Comparison of ENCODE assay signal across 10 mouse cellular contexts in genomic region chr1:162216656-162217055, GRCm38 (mm10).
DNase-seq lines count a peak whose midpoint lies in the region; ATAC-seq and TF ChIP-seq lines count a peak whose summit lies in the region.
"Had no signal": no experiment of that assay in that cellular context is flagged by ENCODE, and none has a peak within 500 bp of the region (broad histone marks: within the 10 kb centered on the region; RNA-seq: fewer than 3 reads in every experiment).

No protein-coding gene starts in this region.

- WGBS in embryonic facial prominence, embryonic 15.5 days, result 13% methylated on average over 4 of the region's 4 CpGs
- 12% methylated on average over 4 of the region's 4 CpGs for WGBS in limb, embryonic 12.5 days

- H3K9me3 ChIP-seq in CH12.LX (replicated peaks; ENCODE audit: low read length), result no peaks in the 10 kb centered on the region
- no peaks in the 10 kb centered on the region for H3K9me3 ChIP-seq in embryonic facial prominence, embryonic 15.5 days (replicated peaks)
- H3K9me3 ChIP-seq in limb, embryonic 12.5 days, result no peaks in the 10 kb centered on the region

- ATAC-seq in embryonic facial prominence, embryonic 15.5 days (ENCODE audit: insufficient number of reproducible peaks, low FRiP score, low TSS enrichment, low read depth), result peak; percentile 74
- ATAC-seq in limb, embryonic 12.5 days (ENCODE audit: insufficient number of reproducible peaks, insufficient read depth, low FRiP score, low TSS enrichment, low read depth), result peak; percentile 66

- H3K4me1 ChIP-seq in CH12.LX (ENCODE audit: control insufficient read depth in 1 of 2, insufficient read depth in 2 of 2), result peaks cover 4 to 14% of the 10 kb centered on the region in 2 experiments; a peak in 3 of 4 replicates
- H3K4me1 ChIP-seq in embryonic facial prominence, embryonic 15.5 days, result peaks cover 15% of the 10 kb centered on the region
- peaks cover 41% of the 10 kb centered on the region for H3K4me1 ChIP-seq in limb, embryonic 12.5 days (replicated peaks)

- dilution Hi-C loops in CH12.LX (cut with MboI; ENCODE audit: extremely low pct_ligation_motif_present, extremely low pct_unique_long_range_greater_than_20kb, low sequenced_read_pairs), result no loop called here

- no peak for TF ChIP-seq POLR2A in CH12.LX (IDR thresholded peaks at IDR 0.05; ENCODE audit: low read depth, low read length)

- H3K36me3 ChIP-seq in CH12.LX (replicated peaks in 1 of 2; ENCODE audit: control insufficient read depth in 1 of 2, insufficient read depth in 1 of 2, low read length in 1 of 2), result no peaks in the 10 kb centered on the region
- H3K36me3 ChIP-seq in embryonic facial prominence, embryonic 15.5 days, result no peaks in the 10 kb centered on the region
- 0 out of 2 replicates have a peak, but pooled peaks cover 4% of the 10 kb centered on the region for H3K36me3 ChIP-seq in limb, embryonic 12.5 days

- TF ChIP-seq EP300 in CH12.LX (IDR thresholded peaks at IDR 0.05; ENCODE audit: low read length), result no peak

- no peak overlapping the region for H3K4me2 ChIP-seq in CH12.LX (ENCODE audit: insufficient read depth, low read depth, poor library complexity, severe bottlenecking)
- H3K4me2 ChIP-seq in embryonic facial prominence, embryonic 15.5 days (replicated peaks), result peak overlapping the region; percentile 35
- peak overlapping the region; percentile 52 for H3K4me2 ChIP-seq in limb, embryonic 12.5 days

- no peak overlapping the region for H3K27ac ChIP-seq in CH12.LX (ENCODE audit: insufficient read depth, low read depth)
- peak overlapping the region; percentile 99 for H3K27ac ChIP-seq in embryonic facial prominence, embryonic 15.5 days (replicated peaks)
- H3K27ac ChIP-seq in limb, embryonic 12.5 days, result peak overlapping the region; percentile 100

- H3K79me2 ChIP-seq in CH12.LX (replicated peaks; ENCODE audit: control insufficient read depth, extremely low read depth, insufficient read depth, poor library complexity, severe bottlenecking), result no peaks in the 10 kb centered on the region

- no peak for TF ChIP-seq RAD21 in CH12.LX (IDR thresholded peaks at IDR 0.05; ENCODE audit: low read depth, low read length)

- H3K27me3 ChIP-seq in CH12.LX (replicated peaks), result no peaks in the 10 kb centered on the region
- H3K27me3 ChIP-seq in embryonic facial prominence, embryonic 15.5 days, result no peaks in the 10 kb centered on the region
- H3K27me3 ChIP-seq in limb, embryonic 12.5 days, result no peaks in the 10 kb centered on the region

- no peak overlapping the region for H3K9ac ChIP-seq in CH12.LX (ENCODE audit: insufficient read depth, low read depth)
- peak overlapping the region; percentile 21; the same call in 1 of the 2 replicates for H3K9ac ChIP-seq in embryonic facial prominence, embryonic 15.5 days
- peak overlapping the region; percentile 44; the same call in 1 of the 2 replicates for H3K9ac ChIP-seq in limb, embryonic 12.5 days (replicated peaks)

- H3K4me3 ChIP-seq in CH12.LX (replicated peaks in 1 of 3; ENCODE audit: low read depth in 2 of 3, low read length in 2 of 3, poor library complexity in 1 of 3), result no peak overlapping the region
- H3K4me3 ChIP-seq in embryonic facial prominence, embryonic 15.5 days (replicated peaks), result peak overlapping the region; percentile 6; the same call in 1 of the 2 replicates
- H3K4me3 ChIP-seq in limb, embryonic 12.5 days (replicated peaks), result peak overlapping the region; percentile 81
- H3K4me3 ChIP-seq: erythroblast, embryonic 14.5 days had no signal

- in situ Hi-C loops in CH12.LX (cut with MboI; ENCODE audit: low pct_ligation_motif_present, low pct_unique_long_range_greater_than_20kb, low sequenced_read_pairs), result no loop called here

- TF ChIP-seq CTCF in CH12.LX (conservative IDR thresholded peaks at IDR 0.05 in 1 of 2, IDR thresholded peaks at IDR 0.05 in 1 of 2; ENCODE audit: low read depth in 2 of 2, low read length in 2 of 2), result no peak

- peak; percentile 20 to 38 for DNase-seq in heart, adult 18-20 months
- no peak for DNase-seq in heart, postnatal 4 days
- DNase-seq in CH12.LX (ENCODE audit: extremely low read depth), result peak; percentile 12
- DNase-seq in layer of hippocampus, adult 8-10 months (ENCODE audit: low spot score in 2 of 2), result no peak
- no peak for DNase-seq in adrenal gland, postnatal 25 days
- no peak for DNase-seq in frontal cortex, postnatal 36 days (ENCODE audit: low spot score in 2 of 2)
- DNase-seq: kidney, postnatal 10 days had no signal

TF ChIP-seq in CH12.LX, 34 proteins besides CTCF, POLR2A, EP300 and RAD21:
- no peak for TF ChIP-seq ETS1 (conservative IDR thresholded peaks at IDR 0.05; ENCODE audit: low read depth, low read length)
- no peak for TF ChIP-seq MXI1 (IDR thresholded peaks at IDR 0.05; ENCODE audit: low read depth, low read length)
- no peak for TF ChIP-seq NRF1 (IDR thresholded peaks at IDR 0.05; ENCODE audit: low read depth, low read length)
- no peak for TF ChIP-seq BHLHE40 (IDR thresholded peaks at IDR 0.05; ENCODE audit: low read depth, low read length)
- no peak for TF ChIP-seq PAX5 (IDR thresholded peaks at IDR 0.05; ENCODE audit: low read length)
- TF ChIP-seq GABPA (IDR thresholded peaks at IDR 0.05; ENCODE audit: insufficient replicate concordance, low read depth, low read length), result no peak
- no peak for TF ChIP-seq E2F4 (IDR thresholded peaks at IDR 0.05; ENCODE audit: insufficient replicate concordance, low read depth, low read length)
- TF ChIP-seq ZKSCAN1 (IDR thresholded peaks at IDR 0.05; ENCODE audit: borderline replicate concordance, low read depth, low read length), result no peak
- TF ChIP-seq IRF4 (IDR thresholded peaks at IDR 0.05; ENCODE audit: low read depth, low read length), result no peak
- no peak for TF ChIP-seq MAX (IDR thresholded peaks at IDR 0.05; ENCODE audit: low read length)
- TF ChIP-seq HCFC1 (IDR thresholded peaks at IDR 0.05; ENCODE audit: low read depth, low read length), result no peak

Comparison
In these comparisons a context has a peak if more than half of its experiments do, and no peak if none do; other contexts are left out.
1. DNase-seq: peak in heart, adult 18-20 months (2 of 2) and CH12.LX (single experiment); none in heart, postnatal 4 days (single experiment), layer of hippocampus, adult 8-10 months (0 of 2), adrenal gland, postnatal 25 days (single experiment) and frontal cortex, postnatal 36 days (0 of 2).
2. H3K4me3 ChIP-seq: peak in embryonic facial prominence, embryonic 15.5 days (single experiment) and limb, embryonic 12.5 days (single experiment); none in CH12.LX (0 of 3).